In genomic region chr5:137493831-137494230, GRCm38 (mm10) we compare ENCODE assay signal across 14 mouse cellular contexts. TPM values are rescaled to one million over a fixed set of nuclear protein-coding genes. Genes with fewer than 3 reads are reported as not detected.
DNase-seq lines count a peak whose midpoint lies in the region; ATAC-seq and TF ChIP-seq lines count a peak whose summit lies in the region.
"Had no signal": no experiment of that assay in that cellular context is flagged by ENCODE, and none has a peak within 500 bp of the region (broad histone marks: within the 10 kb centered on the region; RNA-seq: fewer than 3 reads in every experiment).

No protein-coding gene starts in this region.

- no peak for TF ChIP-seq EP300 in heart, postnatal 0 days (IDR thresholded peaks at IDR 0.05; ENCODE audit: low read depth)

- DNase-seq in forebrain, embryonic 14.5 days (ENCODE audit: low spot score): peak; percentile 2
- DNase-seq in kidney, postnatal 4 days: peak; percentile 24 to 36
- DNase-seq in kidney, adult 9 months: no peak
- no peak for DNase-seq in ES-E14 (ENCODE audit: low read depth, low spot score)
- peak; percentile 65 for DNase-seq in heart, postnatal 0 days (ENCODE audit: low spot score)
- DNase-seq in midbrain, postnatal 0 days (ENCODE audit: low spot score): no peak
- DNase-seq in c-Kit-positive CD71-positive TER-119-positive erythroid progenitor cells, embryonic 14.5 days (ENCODE audit: low spot score): no peak
- DNase-seq: kidney, adult 18-20 months had no signal

- no peak overlapping the region for H3K4me2 ChIP-seq in forebrain, embryonic 14.5 days (ENCODE audit: low read length)
- no peak overlapping the region for H3K4me2 ChIP-seq in forebrain, embryonic 13.5 days
- no peak overlapping the region for H3K4me2 ChIP-seq in heart, postnatal 0 days (ENCODE audit: low read depth, low read length)
- H3K4me2 ChIP-seq in midbrain, postnatal 0 days (ENCODE audit: low read depth, low read length, poor library complexity, severe bottlenecking): no peak overlapping the region
- H3K4me2 ChIP-seq: forebrain, embryonic 15.5 days had no signal

- H3K27ac ChIP-seq in forebrain, embryonic 14.5 days (ENCODE audit: low read depth, low read length): no peak overlapping the region
- H3K27ac ChIP-seq in forebrain, embryonic 13.5 days: no peak overlapping the region
- no peak overlapping the region for H3K27ac ChIP-seq in ES-E14 (ENCODE audit: insufficient read depth, low read depth, low read length, poor library complexity, severe bottlenecking)
- H3K27ac ChIP-seq in heart, postnatal 0 days (ENCODE audit: low read depth): no peak overlapping the region
- H3K27ac ChIP-seq in midbrain, postnatal 0 days (ENCODE audit: low read depth, low read length): no peak overlapping the region
- H3K27ac ChIP-seq: forebrain, embryonic 15.5 days had no signal

- no peak for ATAC-seq in forebrain, embryonic 14.5 days
- no peak for ATAC-seq in forebrain, embryonic 13.5 days
- peak; percentile 65 for ATAC-seq in heart, postnatal 0 days (ENCODE audit: insufficient read depth, low read depth)
- ATAC-seq in midbrain, postnatal 0 days (ENCODE audit: low FRiP score): no peak
- ATAC-seq: forebrain, embryonic 15.5 days had no signal

- no peak overlapping the region for H3K9ac ChIP-seq in forebrain, embryonic 14.5 days (ENCODE audit: low read length)
- H3K9ac ChIP-seq in forebrain, embryonic 13.5 days: no peak overlapping the region
- 0 out of 2 replicates have a peak overlapping the region, but pooled peaks have one; percentile 19 for H3K9ac ChIP-seq in ES-E14 (ENCODE audit: insufficient read depth, low read depth, low read length, poor library complexity, severe bottlenecking)
- H3K9ac ChIP-seq in heart, postnatal 0 days (replicated peaks; ENCODE audit: low read depth, low read length): no peak overlapping the region
- no peak overlapping the region for H3K9ac ChIP-seq in midbrain, postnatal 0 days (replicated peaks; ENCODE audit: low read length, poor library complexity, severe bottlenecking)
- H3K9ac ChIP-seq: forebrain, embryonic 15.5 days had no signal

- H3K36me3 ChIP-seq in forebrain, embryonic 14.5 days (ENCODE audit: control insufficient read depth, insufficient read depth, low read length): no peaks in the 10 kb centered on the region
- no peaks in the 10 kb centered on the region for H3K36me3 ChIP-seq in forebrain, embryonic 13.5 days (ENCODE audit: poor library complexity, severe bottlenecking)
- H3K36me3 ChIP-seq in ES-E14 (ENCODE audit: control insufficient read depth, insufficient read depth, low read length, poor library complexity, severe bottlenecking): no peaks in the 10 kb centered on the region
- H3K36me3 ChIP-seq in heart, postnatal 0 days (replicated peaks; ENCODE audit: control insufficient read depth, insufficient read depth, low read length): no peaks in the 10 kb centered on the region
- H3K36me3 ChIP-seq in midbrain, postnatal 0 days (ENCODE audit: insufficient read depth, low read length): no peaks in the 10 kb centered on the region
- H3K36me3 ChIP-seq: forebrain, embryonic 15.5 days had no signal

- H3K27me3 ChIP-seq in forebrain, embryonic 14.5 days (replicated peaks; ENCODE audit: control insufficient read depth, insufficient read depth, low read length): no peaks in the 10 kb centered on the region
- H3K27me3 ChIP-seq in forebrain, embryonic 13.5 days: no peaks in the 10 kb centered on the region
- H3K27me3 ChIP-seq in heart, postnatal 0 days (ENCODE audit: control insufficient read depth, insufficient read depth, low read length): no peaks in the 10 kb centered on the region
- no peaks in the 10 kb centered on the region for H3K27me3 ChIP-seq in midbrain, postnatal 0 days (ENCODE audit: insufficient read depth, low read length)
- H3K27me3 ChIP-seq: forebrain, embryonic 15.5 days had no signal

- no peaks in the 10 kb centered on the region for H3K9me3 ChIP-seq in forebrain, embryonic 14.5 days (replicated peaks; ENCODE audit: control insufficient read depth, low read length)
- H3K9me3 ChIP-seq in forebrain, embryonic 13.5 days (replicated peaks): no peaks in the 10 kb centered on the region
- no peaks in the 10 kb centered on the region for H3K9me3 ChIP-seq in ES-E14 (ENCODE audit: control insufficient read depth, insufficient read depth, low read depth, low read length)
- no peaks in the 10 kb centered on the region for H3K9me3 ChIP-seq in heart, postnatal 0 days (replicated peaks; ENCODE audit: control insufficient read depth, low read length)
- H3K9me3 ChIP-seq in midbrain, postnatal 0 days (ENCODE audit: low read length): no peaks in the 10 kb centered on the region
- H3K9me3 ChIP-seq: forebrain, embryonic 15.5 days had no signal

- H3K4me3 ChIP-seq in forebrain, embryonic 14.5 days (ENCODE audit: low read depth, low read length): no peak overlapping the region
- no peak overlapping the region for H3K4me3 ChIP-seq in forebrain, embryonic 13.5 days
- no peak overlapping the region for H3K4me3 ChIP-seq in ES-E14 (ENCODE audit: insufficient read depth in 1 of 2, low read depth in 1 of 2, low read length in 2 of 2, poor library complexity in 1 of 2, severe bottlenecking in 1 of 2)
- H3K4me3 ChIP-seq in heart, postnatal 0 days (ENCODE audit: low read depth, low read length): no peak overlapping the region
- H3K4me3 ChIP-seq in midbrain, postnatal 0 days (ENCODE audit: low read depth, low read length): no peak overlapping the region
- H3K4me3 ChIP-seq: forebrain, embryonic 15.5 days; myocyte had no signal

- in situ Hi-C loops in ES-E14 (cut with MboI; ENCODE audit: low sequenced_read_pairs in 2 of 2, unreplicated experiment in 2 of 2): no loop called here

- 83% methylated on average over 13 of the region's 13 CpGs for WGBS in forebrain, embryonic 14.5 days
- WGBS in forebrain, embryonic 13.5 days: 85% methylated on average over 13 of the region's 13 CpGs
- 53% methylated on average over 13 of the region's 13 CpGs for WGBS in heart, postnatal 0 days
- WGBS in midbrain, postnatal 0 days: 71% methylated on average over 13 of the region's 13 CpGs

- no peak for TF ChIP-seq CTCF in heart, postnatal 0 days (IDR thresholded peaks at IDR 0.05; ENCODE audit: low read depth)
- TF ChIP-seq CTCF in midbrain, postnatal 0 days (IDR thresholded peaks at IDR 0.05): no peak

- no peaks in the 10 kb centered on the region for H3K4me1 ChIP-seq in forebrain, embryonic 14.5 days (ENCODE audit: control insufficient read depth, insufficient read depth, low read length)
- H3K4me1 ChIP-seq in forebrain, embryonic 13.5 days: no peaks in the 10 kb centered on the region
- H3K4me1 ChIP-seq in ES-E14 (ENCODE audit: control insufficient read depth in 2 of 2, insufficient read depth in 2 of 2, low read length in 2 of 2, poor library complexity in 1 of 2): no peaks in the 10 kb centered on the region; a peak in 1 of 4 replicates
- no peaks in the 10 kb centered on the region for H3K4me1 ChIP-seq in heart, postnatal 0 days (ENCODE audit: control insufficient read depth, insufficient read depth)
- no peaks in the 10 kb centered on the region for H3K4me1 ChIP-seq in midbrain, postnatal 0 days (ENCODE audit: insufficient read depth, low read length)
- H3K4me1 ChIP-seq: forebrain, embryonic 15.5 days had no signal

RNA-seq across cellular contexts. Expression of gene Pop7, which starts 8.5 kb away (rescaled TPM):
- polyA plus RNA-seq in forebrain, embryonic 14.5 days (2014; fragmentation: Nextera tagmentation; extraction: Ambion mirVana): 81.2 and 98.0 TPM in 2 replicates
- polyA plus RNA-seq in forebrain, embryonic 13.5 days (2015; fragmentation: Nextera tagmentation; extraction: Ambion mirVana): 75.6 and 82.9 TPM in 2 replicates
- total RNA-seq in ES-E14 (2012; rRNA removed): 35.7 and 41.7 TPM in 2 replicates
- 40.1 and 61.3 TPM in 2 replicates for total RNA-seq in heart, postnatal 0 days (2014; rRNA removed; ENCODE audit: low replicate concordance)
- 39.9 and 40.6 TPM in 2 replicates for polyA plus RNA-seq in heart, postnatal 0 days (2015; fragmentation: Nextera tagmentation; extraction: Ambion mirVana)
- 73.2 and 95.3 TPM in 2 replicates for total RNA-seq in midbrain, postnatal 0 days (2014; rRNA removed)
- 91.5 and 95.6 TPM in 2 replicates for polyA plus RNA-seq in midbrain, postnatal 0 days (2015; fragmentation: Nextera tagmentation; extraction: Ambion mirVana)

RNA-seq across cellular contexts. Expression of gene Zan, which starts 17.0 kb away (rescaled TPM):
- polyA plus RNA-seq in forebrain, embryonic 14.5 days (2014; fragmentation: Nextera tagmentation; extraction: Ambion mirVana): 0.04 and 0.05 TPM in 2 replicates
- 0.08 and 0.12 TPM in 2 replicates for polyA plus RNA-seq in forebrain, embryonic 13.5 days (2015; fragmentation: Nextera tagmentation; extraction: Ambion mirVana)
- 0.95 and 2.6 TPM in 2 replicates for total RNA-seq in ES-E14 (2012; rRNA removed)
- total RNA-seq in heart, postnatal 0 days (2014; rRNA removed; ENCODE audit: low replicate concordance): under 0.01 and 0.43 TPM in 2 replicates
- 0.04 TPM in 2 replicates for polyA plus RNA-seq in heart, postnatal 0 days (2015; fragmentation: Nextera tagmentation; extraction: Ambion mirVana)
- 0.85 and 0.99 TPM in 2 replicates for total RNA-seq in midbrain, postnatal 0 days (2014; rRNA removed)
- polyA plus RNA-seq in midbrain, postnatal 0 days (2015; fragmentation: Nextera tagmentation; extraction: Ambion mirVana): 0.31 and 0.49 TPM in 2 replicates

RNA-seq across cellular contexts. Expression of gene Gigyf1, which starts 24.5 kb away (rescaled TPM):
- polyA plus RNA-seq in forebrain, embryonic 14.5 days (2014; fragmentation: Nextera tagmentation; extraction: Ambion mirVana): 11.5 and 13.0 TPM in 2 replicates
- 16.1 and 17.5 TPM in 2 replicates for polyA plus RNA-seq in forebrain, embryonic 13.5 days (2015; fragmentation: Nextera tagmentation; extraction: Ambion mirVana)
- 24.7 and 40.3 TPM in 2 replicates for total RNA-seq in ES-E14 (2012; rRNA removed)
- total RNA-seq in heart, postnatal 0 days (2014; rRNA removed; ENCODE audit: low replicate concordance): 12.0 and 17.7 TPM in 2 replicates
- 7.2 TPM in 2 replicates for polyA plus RNA-seq in heart, postnatal 0 days (2015; fragmentation: Nextera tagmentation; extraction: Ambion mirVana)
- total RNA-seq in midbrain, postnatal 0 days (2014; rRNA removed): 23.6 and 30.8 TPM in 2 replicates
- polyA plus RNA-seq in midbrain, postnatal 0 days (2015; fragmentation: Nextera tagmentation; extraction: Ambion mirVana): 16.3 and 17.8 TPM in 2 replicates

RNA-seq across cellular contexts. Expression of gene Epo, which starts 39.2 kb away (rescaled TPM):
- not detected in 2 replicates for polyA plus RNA-seq in forebrain, embryonic 14.5 days (2014; fragmentation: Nextera tagmentation; extraction: Ambion mirVana)
- polyA plus RNA-seq in forebrain, embryonic 13.5 days (2015; fragmentation: Nextera tagmentation; extraction: Ambion mirVana): 0.35 TPM in 1 of 2 replicates, not detected in the other
- 0.36 and 0.48 TPM in 2 replicates for total RNA-seq in ES-E14 (2012; rRNA removed)
- total RNA-seq in heart, postnatal 0 days (2014; rRNA removed; ENCODE audit: low replicate concordance): not detected in 2 replicates
- not detected in 2 replicates for polyA plus RNA-seq in heart, postnatal 0 days (2015; fragmentation: Nextera tagmentation; extraction: Ambion mirVana)
- total RNA-seq in midbrain, postnatal 0 days (2014; rRNA removed): not detected in 2 replicates
- not detected in 2 replicates for polyA plus RNA-seq in midbrain, postnatal 0 days (2015; fragmentation: Nextera tagmentation; extraction: Ambion mirVana)
- total RNA-seq: hematopoietic stem cell, adult 5-6 weeks; left cerebral cortex, postnatal 10 days; megakaryocyte progenitor cell, adult 5-6 weeks had no signal
- polyA plus RNA-seq: forebrain, embryonic 15.5 days; myocyte had no signal

RNA-seq across cellular contexts. Expression of gene Gnb2, which starts 39.5 kb away (rescaled TPM):
- polyA plus RNA-seq in forebrain, embryonic 14.5 days (2014; fragmentation: Nextera tagmentation; extraction: Ambion mirVana): 598 and 644 TPM in 2 replicates
- 483 and 508 TPM in 2 replicates for polyA plus RNA-seq in forebrain, embryonic 13.5 days (2015; fragmentation: Nextera tagmentation; extraction: Ambion mirVana)
- 259 and 297 TPM in 2 replicates for total RNA-seq in ES-E14 (2012; rRNA removed)
- total RNA-seq in heart, postnatal 0 days (2014; rRNA removed; ENCODE audit: low replicate concordance): 599 and 872 TPM in 2 replicates
- polyA plus RNA-seq in heart, postnatal 0 days (2015; fragmentation: Nextera tagmentation; extraction: Ambion mirVana): 301 TPM in 2 replicates
- 1,154 and 1,456 TPM in 2 replicates for total RNA-seq in midbrain, postnatal 0 days (2014; rRNA removed)
- 590 and 632 TPM in 2 replicates for polyA plus RNA-seq in midbrain, postnatal 0 days (2015; fragmentation: Nextera tagmentation; extraction: Ambion mirVana)

Comparison
In these comparisons a context has a peak if more than half of its experiments do, and no peak if none do; other contexts are left out.
1. DNase-seq: peak in forebrain, embryonic 14.5 days (single experiment), kidney, postnatal 4 days (2 of 2) and heart, postnatal 0 days (single experiment); none in kidney, adult 9 months (single experiment), ES-E14 (single experiment), midbrain, postnatal 0 days (single experiment) and c-Kit-positive CD71-positive TER-119-positive erythroid progenitor cells, embryonic 14.5 days (single experiment).